Mouse (Mus musculus): ENCODE results near the gene Lrguk.

- TF ChIP-seq CTCF (IDR thresholded peaks at IDR 0.05; ENCODE audit: borderline replicate concordance, insufficient read depth, low read depth, low read length) (no peak), POLR2A (IDR thresholded peaks at IDR 0.05; ENCODE audit: borderline replicate concordance, insufficient read depth, low read length) (no peak)
Measured at GRCm38 (mm10) chr6:34049433-34049832, 20.2 kb downstream of the Lrguk start.
